Mouse (Mus musculus): ENCODE data around the gene Prim1. TPM values are rescaled to one million over a fixed set of nuclear protein-coding genes. Genes with fewer than 3 reads are reported as not detected.

Gene Prim1
- polyA plus RNA-seq, 1 experiment from 2014 or later, result 88.3 TPM

Other genes with a start within 250 kb of the Prim1 start
- gene Rdh9, start 238.8 kb upstream of the Prim1 start, polyA plus RNA-seq (2014; fragmentation: Nextera tagmentation; extraction: Ambion mirVana), result 0.06 TPM in 1 of 2 replicates, not detected in the other
- gene Rdh16, start 214.0 kb upstream of the Prim1 start, polyA plus RNA-seq (2014; fragmentation: Nextera tagmentation; extraction: Ambion mirVana), result 0.06 TPM in 1 of 2 replicates, not detected in the other
- not detected in 2 replicates for gene Rdh19, start 165.2 kb upstream of the Prim1 start, polyA plus RNA-seq (2014; fragmentation: Nextera tagmentation; extraction: Ambion mirVana)
- gene Rdh16f2, start 148.7 kb upstream of the Prim1 start, polyA plus RNA-seq (2014; fragmentation: Nextera tagmentation; extraction: Ambion mirVana), result not detected in 2 replicates
- gene Rdh7, start 126.4 kb upstream of the Prim1 start, polyA plus RNA-seq (2014; fragmentation: Nextera tagmentation; extraction: Ambion mirVana), result not detected in 2 replicates
- not detected in 2 replicates for gene Sdr9c7, start 116.7 kb upstream of the Prim1 start, polyA plus RNA-seq (2014; fragmentation: Nextera tagmentation; extraction: Ambion mirVana)
- gene Hsd17b6, start 7.6 kb upstream of the Prim1 start, polyA plus RNA-seq (2014; fragmentation: Nextera tagmentation; extraction: Ambion mirVana), result not detected in 2 replicates
- 858 and 879 TPM in 2 replicates for gene Naca, start 20.4 kb downstream of the Prim1 start, polyA plus RNA-seq (2014; fragmentation: Nextera tagmentation; extraction: Ambion mirVana)
- gene Ptges3, start 43.8 kb downstream of the Prim1 start, polyA plus RNA-seq (2014; fragmentation: Nextera tagmentation; extraction: Ambion mirVana), result 590 and 626 TPM in 2 replicates
- 2,416 and 2,461 TPM in 2 replicates for gene Atp5b, start 68.1 kb downstream of the Prim1 start, polyA plus RNA-seq (2014; fragmentation: Nextera tagmentation; extraction: Ambion mirVana)
- 20.0 and 37.6 TPM in 2 replicates for gene Baz2a, start 76.4 kb downstream of the Prim1 start, polyA plus RNA-seq (2014; fragmentation: Nextera tagmentation; extraction: Ambion mirVana)
- gene Rbms2, start 165.1 kb downstream of the Prim1 start, polyA plus RNA-seq (2014; fragmentation: Nextera tagmentation; extraction: Ambion mirVana), result 18.9 and 19.5 TPM in 2 replicates
- gene Gls2, start 179.3 kb downstream of the Prim1 start, polyA plus RNA-seq (2014; fragmentation: Nextera tagmentation; extraction: Ambion mirVana), result 1.3 and 1.5 TPM in 2 replicates
- 25.2 and 31.1 TPM in 2 replicates for gene Spryd4, start 196.6 kb downstream of the Prim1 start, polyA plus RNA-seq (2014; fragmentation: Nextera tagmentation; extraction: Ambion mirVana)
- gene Mip, start 210.7 kb downstream of the Prim1 start, polyA plus RNA-seq (2014; fragmentation: Nextera tagmentation; extraction: Ambion mirVana), result 0.11 TPM in 1 of 2 replicates, not detected in the other
- 43.1 and 43.8 TPM in 2 replicates for gene Timeless, start 216.9 kb downstream of the Prim1 start, polyA plus RNA-seq (2014; fragmentation: Nextera tagmentation; extraction: Ambion mirVana)
- gene Apon, start 238.9 kb downstream of the Prim1 start, polyA plus RNA-seq (2014; fragmentation: Nextera tagmentation; extraction: Ambion mirVana), result 0.17 and 0.36 TPM in 2 replicates

All from hindbrain, embryonic 11.5 days (tissue).